Mouse (Mus musculus): ENCODE data around the gene Fxyd5. TPM values are rescaled to one million over a fixed set of nuclear protein-coding genes. Genes with fewer than 3 reads are reported as not detected.

The Fxyd5 gene
- polyA plus RNA-seq, 1 experiment from 2014 or later: 11.5 TPM

GRCm38 (mm10) chr7:31035291-31035690 is 7.0 kb downstream of the Fxyd5 start:
- Histone ChIP-seq H3K27ac (no peak overlapping the region), H3K27me3 (peaks cover 10% of the 10 kb centered on the region), H3K4me3 (no peak overlapping the region), H3K4me2 (no peak overlapping the region), H3K9ac (no peak overlapping the region), H3K4me1 (no peaks in the 10 kb centered on the region), H3K36me3 (ENCODE audit: poor library complexity, severe bottlenecking) (no peaks in the 10 kb centered on the region), H3K9me3 (replicated peaks) (no peaks in the 10 kb centered on the region)
- WGBS: 83% methylated on average over 11 of the region's 11 CpGs
- ATAC-seq: no peak

DNA sequence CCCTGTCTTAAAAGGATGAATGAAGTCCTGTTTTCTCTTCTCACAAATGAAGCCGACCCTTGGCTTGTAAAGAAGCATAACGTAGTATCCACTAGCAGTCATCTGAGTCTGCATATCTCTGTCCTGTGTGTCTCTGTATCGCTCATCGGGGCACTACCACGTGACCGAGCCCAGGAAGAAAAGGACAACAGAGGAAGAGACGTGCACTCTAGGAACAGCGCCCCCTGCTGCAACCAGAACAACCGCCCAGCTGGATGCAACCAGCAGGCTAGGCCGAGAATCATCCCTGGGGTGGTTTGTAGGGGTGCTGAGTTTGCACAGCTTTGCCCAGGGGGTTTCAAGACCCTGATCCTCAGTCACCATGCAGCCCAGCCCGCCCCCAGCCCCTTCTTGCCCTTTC is 7.5 kb downstream of the Fxyd5 start:
- no peak overlapping the region for H3K9ac ChIP-seq
- peaks cover 5% of the 10 kb centered on the region; the same call in 1 of the 2 replicates for H3K27me3 ChIP-seq
- H3K9me3 ChIP-seq (replicated peaks): no peaks in the 10 kb centered on the region
- H3K4me1 ChIP-seq: no peaks in the 10 kb centered on the region
- H3K27ac ChIP-seq: no peak overlapping the region
- H3K36me3 ChIP-seq (ENCODE audit: poor library complexity, severe bottlenecking): no peaks in the 10 kb centered on the region
- no peak for ATAC-seq
- no peak overlapping the region for H3K4me2 ChIP-seq
- 58% methylated on average over 11 of the region's 11 CpGs for WGBS
- no peak overlapping the region for H3K4me3 ChIP-seq

DNA sequence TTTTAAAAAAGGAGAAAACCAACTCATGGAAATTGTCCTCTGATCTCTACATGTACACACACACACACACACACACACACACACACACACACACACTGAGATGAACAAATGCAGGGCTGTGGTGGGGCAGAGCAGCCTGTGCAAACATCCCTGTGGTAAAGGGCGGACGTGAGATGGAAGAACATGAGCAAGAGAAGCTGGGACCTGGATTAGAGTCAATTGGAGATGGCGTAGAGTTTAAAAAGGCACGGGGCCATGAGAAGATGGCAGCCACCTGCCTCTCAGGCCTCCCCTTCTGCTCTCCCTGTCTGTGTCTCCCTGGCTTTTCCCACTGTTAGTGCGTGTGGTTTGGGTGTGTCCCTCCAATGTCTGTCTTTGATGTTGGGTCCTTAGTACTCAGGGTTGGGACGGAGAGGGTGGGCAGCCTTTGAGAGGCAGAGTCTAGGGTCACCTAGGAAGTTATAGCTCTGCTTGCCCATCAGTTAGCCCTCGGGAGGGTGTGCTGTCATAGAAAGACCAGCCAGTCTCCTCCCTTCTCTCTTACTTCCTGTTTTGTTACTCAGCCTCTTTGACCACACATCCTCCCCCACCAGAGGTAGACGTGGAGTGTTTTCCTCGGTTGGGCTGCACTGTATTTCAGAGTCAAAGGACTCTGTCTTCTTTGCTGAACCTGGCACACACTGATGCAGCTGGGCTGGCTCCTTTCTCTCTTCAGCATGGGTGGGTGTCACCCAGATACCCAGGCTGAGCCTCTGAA is 8.7 kb downstream of the Fxyd5 start:
- Histone ChIP-seq H3K9ac (no peak overlapping the region), H3K9me3 (replicated peaks) (no peaks in the 10 kb centered on the region), H3K4me3 (no peak overlapping the region), H3K4me1 (no peaks in the 10 kb centered on the region), H3K36me3 (ENCODE audit: poor library complexity, severe bottlenecking) (no peaks in the 10 kb centered on the region), H3K27me3 (no peaks in the 10 kb centered on the region), H3K27ac (no peak overlapping the region), H3K4me2 (no peak overlapping the region)
- WGBS: 74% methylated on average over 9 of the region's 9 CpGs
- no peak for ATAC-seq

DNA sequence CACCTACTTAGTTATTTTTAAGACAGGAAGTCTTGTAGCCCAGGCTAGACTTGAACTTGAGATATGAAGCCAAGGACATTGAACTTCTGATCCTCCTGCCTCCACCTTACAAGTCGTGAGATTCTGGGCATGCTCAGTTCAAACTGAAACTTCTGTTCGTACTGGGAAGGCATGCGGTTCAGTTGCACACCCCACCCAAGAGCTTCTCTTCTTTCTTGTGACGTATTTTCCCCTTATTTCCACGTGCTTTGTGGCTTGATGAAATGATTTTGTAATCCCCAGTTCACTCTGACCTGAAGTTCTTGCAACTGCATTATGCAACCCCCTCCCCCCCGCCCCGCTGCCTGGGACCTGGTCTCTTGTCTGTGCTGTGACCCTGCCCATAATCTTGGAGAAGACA is 10.6 kb downstream of the Fxyd5 start:
- Histone ChIP-seq H3K27ac (no peak overlapping the region), H3K9ac (no peak overlapping the region), H3K27me3 (no peaks in the 10 kb centered on the region), H3K4me2 (no peak overlapping the region), H3K9me3 (replicated peaks) (no peaks in the 10 kb centered on the region), H3K36me3 (ENCODE audit: poor library complexity, severe bottlenecking) (no peaks in the 10 kb centered on the region), H3K4me1 (no peaks in the 10 kb centered on the region), H3K4me3 (no peak overlapping the region)
- 90% methylated on average over 7 of the region's 7 CpGs for WGBS
- no peak for ATAC-seq

GRCm38 (mm10) chr7:31030717-31031116 is 11.6 kb downstream of the Fxyd5 start:
- no peaks in the 10 kb centered on the region for H3K4me1 ChIP-seq
- WGBS: 82% methylated on average over 2 of the region's 2 CpGs
- ATAC-seq: no peak
- H3K27me3 ChIP-seq: no peaks in the 10 kb centered on the region
- H3K4me3 ChIP-seq: no peak overlapping the region
- H3K9ac ChIP-seq: no peak overlapping the region
- no peak overlapping the region for H3K27ac ChIP-seq
- 0 out of 2 replicates have a peak, but pooled peaks cover 3% of the 10 kb centered on the region for H3K9me3 ChIP-seq (replicated peaks)
- H3K4me2 ChIP-seq: no peak overlapping the region
- no peaks in the 10 kb centered on the region for H3K36me3 ChIP-seq (ENCODE audit: poor library complexity, severe bottlenecking)

DNA sequence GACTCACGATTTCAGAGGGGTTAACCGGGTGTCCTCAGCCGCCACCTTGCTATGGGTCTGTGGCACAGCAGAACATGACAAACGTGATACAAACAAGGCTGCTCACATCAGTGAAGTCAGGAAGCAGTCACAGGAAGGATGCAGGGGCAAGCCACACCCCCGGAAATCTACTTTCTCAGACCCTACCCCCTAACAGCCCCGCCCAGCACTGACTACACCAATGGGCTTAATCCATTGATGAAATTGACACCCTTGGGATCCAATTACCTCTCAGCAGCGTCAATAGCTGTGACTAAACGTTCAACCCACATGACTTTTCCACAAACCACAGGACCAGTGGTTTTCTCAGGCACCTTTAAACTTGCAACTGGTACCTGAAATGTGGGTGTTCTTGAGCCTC is 13.7 kb downstream of the Fxyd5 start:
- no peak overlapping the region for H3K4me3 ChIP-seq
- ATAC-seq: no peak
- no peak overlapping the region for H3K27ac ChIP-seq
- H3K9me3 ChIP-seq (replicated peaks): 0 out of 2 replicates have a peak, but pooled peaks cover 3% of the 10 kb centered on the region
- H3K4me1 ChIP-seq: no peaks in the 10 kb centered on the region
- no peaks in the 10 kb centered on the region for H3K36me3 ChIP-seq (ENCODE audit: poor library complexity, severe bottlenecking)
- no peak overlapping the region for H3K9ac ChIP-seq
- no peaks in the 10 kb centered on the region for H3K27me3 ChIP-seq
- H3K4me2 ChIP-seq: no peak overlapping the region
- 79% methylated on average over 8 of the region's 8 CpGs for WGBS

DNA sequence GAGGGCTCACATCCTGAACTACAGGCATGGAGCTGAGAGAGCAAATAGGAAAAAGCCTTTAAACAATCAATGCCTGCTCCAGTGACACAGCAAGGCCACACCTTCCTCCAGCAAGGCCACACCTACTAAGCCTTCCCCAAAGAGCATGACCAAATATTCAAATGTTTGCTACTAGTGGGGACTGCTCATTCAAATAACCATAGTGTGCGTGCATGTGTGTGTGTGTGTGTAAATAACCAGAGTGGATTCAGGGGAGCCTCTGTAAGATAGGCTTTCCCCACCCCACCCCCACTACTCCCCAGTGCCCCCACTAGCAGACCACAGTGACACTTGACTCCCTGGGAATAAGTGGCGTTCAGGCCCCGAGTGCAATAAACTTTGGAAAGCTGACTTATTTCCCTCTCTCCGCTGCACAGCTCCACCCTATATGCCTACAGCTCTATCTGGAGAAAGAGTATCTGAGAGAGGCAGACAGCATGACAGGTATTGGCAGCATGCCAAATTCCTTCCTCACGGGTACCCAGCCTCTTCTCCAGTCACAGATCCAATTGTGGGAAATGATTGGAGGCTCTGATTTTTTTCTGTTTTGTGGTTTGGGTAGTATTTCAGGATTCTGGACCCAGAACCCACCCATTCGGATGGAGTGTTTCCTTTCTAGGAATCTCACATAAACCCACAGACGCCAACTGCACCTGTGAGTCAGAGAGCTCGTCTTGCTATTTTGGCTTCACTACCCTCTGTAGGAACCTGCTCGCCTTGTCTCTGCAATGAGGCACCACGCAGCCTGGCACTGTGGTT is 25.0 kb downstream of the Fxyd5 start:
- 52% methylated on average over 10 of the region's 10 CpGs for WGBS

DNA sequence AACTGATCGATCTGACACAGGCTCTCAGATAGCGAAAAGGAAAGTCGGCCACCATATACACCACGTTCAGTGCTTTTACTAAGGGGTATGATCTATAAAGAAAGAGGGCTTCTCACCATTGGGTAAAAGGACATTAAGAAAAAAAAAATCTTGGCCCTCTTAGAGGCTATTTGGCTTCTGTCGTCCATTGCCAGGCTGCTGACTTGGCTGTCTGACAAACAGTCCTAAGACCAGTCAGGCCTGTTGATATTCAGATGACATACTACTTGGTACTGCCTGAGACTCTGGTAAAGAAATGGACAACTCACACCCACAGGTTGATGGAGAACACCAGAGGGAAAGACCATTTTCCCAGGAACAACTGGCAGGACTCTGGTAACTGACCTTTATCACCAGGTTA is 29.3 kb downstream of the Fxyd5 start:
- 91% methylated on average over 5 of the region's 5 CpGs for WGBS
- Histone ChIP-seq H3K9ac (no peak overlapping the region), H3K27ac (no peak overlapping the region), H3K27me3 (no peaks in the 10 kb centered on the region), H3K4me2 (no peak overlapping the region), H3K36me3 (ENCODE audit: poor library complexity, severe bottlenecking) (no peaks in the 10 kb centered on the region), H3K9me3 (replicated peaks) (no peaks in the 10 kb centered on the region), H3K4me1 (peaks cover 20% of the 10 kb centered on the region), H3K4me3 (no peak overlapping the region)
- no peak for ATAC-seq

More for the DNA sequence above, 25.0 kb downstream of the Fxyd5 start:
- no peaks in the 10 kb centered on the region for H3K27me3 ChIP-seq
- no peak overlapping the region for H3K4me2 ChIP-seq
- no peaks in the 10 kb centered on the region for H3K36me3 ChIP-seq (ENCODE audit: poor library complexity, severe bottlenecking)
- ATAC-seq: no peak
- peaks cover 20% of the 10 kb centered on the region for H3K4me1 ChIP-seq
- no peak overlapping the region for H3K4me3 ChIP-seq
- no peak overlapping the region for H3K9ac ChIP-seq
- no peaks in the 10 kb centered on the region for H3K9me3 ChIP-seq (replicated peaks)
- H3K27ac ChIP-seq: no peak overlapping the region

DNA sequence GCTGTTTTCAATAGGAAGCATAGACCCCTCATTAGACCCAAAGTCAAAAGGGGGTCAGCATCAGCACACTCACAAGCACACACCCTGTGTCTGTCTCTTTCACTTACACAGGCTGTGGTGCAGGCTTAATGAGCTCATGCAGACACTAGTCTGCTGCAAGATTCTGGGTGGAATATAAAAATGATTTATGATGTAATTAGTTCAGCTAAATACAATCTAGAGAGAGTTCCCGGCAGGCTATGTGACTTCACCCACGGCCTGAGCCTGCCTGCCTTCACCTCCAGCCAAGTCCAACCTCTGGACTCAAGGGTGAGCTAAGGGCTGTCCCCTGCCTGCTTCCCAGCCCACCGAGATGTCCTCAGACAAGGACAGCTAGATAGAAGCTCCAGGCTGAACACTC is 33.4 kb downstream of the Fxyd5 start:
- Histone ChIP-seq H3K4me1 (no peaks in the 10 kb centered on the region), H3K27me3 (no peaks in the 10 kb centered on the region), H3K9ac (no peak overlapping the region), H3K4me2 (no peak overlapping the region), H3K9me3 (replicated peaks) (no peaks in the 10 kb centered on the region), H3K4me3 (no peak overlapping the region), H3K36me3 (ENCODE audit: poor library complexity, severe bottlenecking) (no peaks in the 10 kb centered on the region), H3K27ac (no peak overlapping the region)
- no peak for ATAC-seq
- 84% methylated on average over 3 of the region's 3 CpGs for WGBS

GRCm38 (mm10) chr7:31008175-31008574 is 34.1 kb downstream of the Fxyd5 start:
- Histone ChIP-seq H3K9ac (no peak overlapping the region), H3K9me3 (replicated peaks) (no peaks in the 10 kb centered on the region), H3K4me3 (no peak overlapping the region), H3K4me1 (no peaks in the 10 kb centered on the region), H3K4me2 (no peak overlapping the region), H3K36me3 (ENCODE audit: poor library complexity, severe bottlenecking) (no peaks in the 10 kb centered on the region), H3K27me3 (no peaks in the 10 kb centered on the region), H3K27ac (no peak overlapping the region)
- no peak for ATAC-seq
- WGBS: 53% methylated on average over 1 of the region's 1 CpGs

DNA sequence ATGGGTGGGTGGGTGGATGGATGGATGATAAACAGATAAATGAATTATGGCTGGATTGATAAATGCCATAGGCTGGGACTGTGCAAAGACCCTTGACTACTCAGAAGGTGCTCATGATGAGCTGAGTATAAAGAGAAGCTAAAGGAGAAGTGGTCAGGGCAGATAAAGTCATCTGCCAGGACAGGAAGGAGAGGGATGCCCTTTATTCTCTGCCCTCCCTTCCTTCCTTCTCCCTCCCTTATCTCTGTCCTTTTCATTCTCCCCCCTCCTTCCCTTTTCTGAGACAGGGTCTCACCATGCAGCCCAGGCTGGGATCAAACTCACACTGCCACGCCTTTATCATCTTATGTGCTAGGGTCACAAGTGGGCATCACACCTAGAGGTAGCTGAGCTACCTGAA is 34.5 kb downstream of the Fxyd5 start:
- Histone ChIP-seq H3K27ac (no peak overlapping the region), H3K27me3 (no peaks in the 10 kb centered on the region), H3K9me3 (replicated peaks) (no peaks in the 10 kb centered on the region), H3K4me3 (no peak overlapping the region), H3K4me1 (no peaks in the 10 kb centered on the region), H3K4me2 (no peak overlapping the region), H3K36me3 (ENCODE audit: poor library complexity, severe bottlenecking) (no peaks in the 10 kb centered on the region), H3K9ac (no peak overlapping the region)
- ATAC-seq: no peak
- WGBS: 87% methylated on average over 1 of the region's 1 CpGs

DNA sequence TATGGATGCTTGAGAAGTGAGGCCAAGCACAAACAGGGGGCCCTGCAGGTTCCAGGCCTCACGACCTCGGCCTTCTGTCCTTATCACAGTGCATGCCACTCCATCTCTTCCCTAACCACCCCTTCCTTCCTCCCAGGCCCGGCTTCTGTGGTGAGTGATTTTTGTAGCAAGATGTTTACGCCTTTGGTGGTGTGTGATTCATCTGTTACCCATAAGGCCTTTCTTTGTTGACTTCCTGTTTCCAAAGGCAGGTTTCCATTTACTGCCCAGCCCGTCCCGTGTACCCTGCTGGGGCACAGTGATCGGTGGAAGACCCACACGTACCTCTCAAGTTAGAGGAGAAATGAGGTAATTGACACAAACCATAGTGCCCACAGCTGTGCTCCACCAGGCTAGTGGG is 39.6 kb downstream of the Fxyd5 start:
- Histone ChIP-seq H3K9ac (no peak overlapping the region), H3K27ac (no peak overlapping the region), H3K27me3 (no peaks in the 10 kb centered on the region), H3K9me3 (replicated peaks) (no peaks in the 10 kb centered on the region), H3K4me3 (no peak overlapping the region), H3K36me3 (ENCODE audit: poor library complexity, severe bottlenecking) (no peaks in the 10 kb centered on the region), H3K4me1 (0 out of 2 replicates have a peak, but pooled peaks cover 6% of the 10 kb centered on the region), H3K4me2 (no peak overlapping the region)
- WGBS: 89% methylated on average over 8 of the region's 8 CpGs
- no peak for ATAC-seq
